ENCODE assay signal across 8 mouse cellular contexts in genomic region chr5:73256352-73257065, GRCm38 (mm10). TPM values are rescaled to one million over a fixed set of nuclear protein-coding genes. Genes with fewer than 3 reads are reported as not detected.
DNase-seq lines count a peak whose midpoint lies in the region; ATAC-seq and TF ChIP-seq lines count a peak whose summit lies in the region.

Gene Fryl, minus strand, starts transcription at chr5:73256619.

- H3K36me3 ChIP-seq in C2C12 (ENCODE audit: control insufficient read depth, insufficient read depth) (no peaks in the 10 kb centered on the region), myocyte (ENCODE audit: control insufficient read depth, insufficient read depth) (no peaks in the 10 kb centered on the region)
- peaks cover 7% of the 10 kb centered on the region for H3K36me3 ChIP-seq in erythroblast, embryonic 14.5 days (ENCODE audit: control insufficient read depth)
- H3K36me3 ChIP-seq in heart, embryonic 11.5 days (ENCODE audit: control insufficient read depth, insufficient read depth, low read length), result no peaks in the 10 kb centered on the region
- no peaks in the 10 kb centered on the region for H3K36me3 ChIP-seq in kidney, embryonic 16.5 days (ENCODE audit: insufficient read depth, low read length)
- H3K36me3 ChIP-seq in liver, adult 2 months (ENCODE audit: control insufficient read depth, insufficient read depth, low read length), result no peaks in the 10 kb centered on the region
- 0 out of 2 replicates have a peak, but pooled peaks cover 3% of the 10 kb centered on the region for H3K36me3 ChIP-seq in splenic B cell, adult 2 months (ENCODE audit: control insufficient read depth, insufficient read depth, low read length, poor library complexity, severe bottlenecking)

- WGBS in heart, embryonic 11.5 days (ENCODE audit: insufficient replicate concordance), result under 1% methylated on average over 43 of the region's 44 CpGs
- WGBS in kidney, embryonic 16.5 days, result under 1% methylated on average over 44 of the region's 44 CpGs
- WGBS in liver, adult 2 months, result under 1% methylated on average over 42 of the region's 44 CpGs

- H3K27ac ChIP-seq in heart, embryonic 11.5 days (ENCODE audit: low read depth, low read length), result peak within 1 kb of the TSS; percentile 96
- peak within 1 kb of the TSS; percentile 97 for H3K27ac ChIP-seq in kidney, embryonic 16.5 days (ENCODE audit: low read length)
- peak within 1 kb of the TSS; percentile 62 for H3K27ac ChIP-seq in liver, adult 2 months (replicated peaks; ENCODE audit: insufficient read depth, low read depth, low read length)

- peak within 1 kb of the TSS; percentile 65 for H3K4me3 ChIP-seq in C2C12 (ENCODE audit: insufficient read depth, poor library complexity, severe bottlenecking)
- H3K4me3 ChIP-seq in erythroblast, embryonic 14.5 days (replicated peaks), result peak within 1 kb of the TSS; percentile 98
- H3K4me3 ChIP-seq in heart, embryonic 11.5 days (ENCODE audit: low read depth, low read length), result peak within 1 kb of the TSS; percentile 97
- H3K4me3 ChIP-seq in kidney, embryonic 16.5 days (ENCODE audit: low read length), result peak within 1 kb of the TSS; percentile 93
- H3K4me3 ChIP-seq in liver, adult 2 months (ENCODE audit: insufficient read depth, low read depth, low read length), result peak within 1 kb of the TSS; percentile 84
- peak within 1 kb of the TSS; percentile 36 for H3K4me3 ChIP-seq in myocyte

- peak within 1 kb of the TSS; percentile 78 for H3ac ChIP-seq in C2C12 (ENCODE audit: control insufficient read depth, insufficient read length, low read depth)
- H3ac ChIP-seq in myocyte (ENCODE audit: control insufficient read depth, insufficient read length), result peak within 1 kb of the TSS; percentile 92

- H3K9me3 ChIP-seq in erythroblast, embryonic 14.5 days (ENCODE audit: control insufficient read depth, low read length), result no peaks in the 10 kb centered on the region
- H3K9me3 ChIP-seq in heart, embryonic 11.5 days (replicated peaks; ENCODE audit: control insufficient read depth, low read length), result no peaks in the 10 kb centered on the region
- H3K9me3 ChIP-seq in kidney, embryonic 16.5 days (ENCODE audit: low read length), result no peaks in the 10 kb centered on the region

- H3K4me1 ChIP-seq in erythroblast, embryonic 14.5 days (ENCODE audit: control insufficient read depth), result peaks cover 58% of the 10 kb centered on the region
- peaks cover 25% of the 10 kb centered on the region for H3K4me1 ChIP-seq in heart, embryonic 11.5 days (ENCODE audit: control insufficient read depth, insufficient read depth, low read length)
- H3K4me1 ChIP-seq in kidney, embryonic 16.5 days (ENCODE audit: insufficient read depth, low read length), result peaks cover 16% of the 10 kb centered on the region
- 0 out of 2 replicates have a peak, but pooled peaks cover 5% of the 10 kb centered on the region for H3K4me1 ChIP-seq in liver, adult 2 months (ENCODE audit: control insufficient read depth, insufficient read depth, low read length)

- H3K9ac ChIP-seq in heart, embryonic 11.5 days (ENCODE audit: low read depth, low read length), result peak within 1 kb of the TSS; percentile 94
- H3K9ac ChIP-seq in kidney, embryonic 16.5 days (replicated peaks; ENCODE audit: low read length), result peak within 1 kb of the TSS; percentile 91
- H3K9ac ChIP-seq in liver, adult 2 months (ENCODE audit: low read depth, low read length), result peak within 1 kb of the TSS; percentile 98

- H3K79me2 ChIP-seq in C2C12 (ENCODE audit: control insufficient read depth, insufficient read depth), result peaks cover 46% of the 10 kb centered on the region
- H3K79me2 ChIP-seq in liver, adult 2 months (ENCODE audit: control insufficient read depth, insufficient read depth, low read length), result peaks cover 7% of the 10 kb centered on the region; the same call in 1 of the 2 replicates
- H3K79me2 ChIP-seq in myocyte (ENCODE audit: control insufficient read depth, insufficient read depth), result peaks cover 40% of the 10 kb centered on the region

- H3K4me2 ChIP-seq in heart, embryonic 11.5 days, result peak within 1 kb of the TSS; percentile 83
- H3K4me2 ChIP-seq in kidney, embryonic 16.5 days (replicated peaks; ENCODE audit: low read depth, low read length), result peak within 1 kb of the TSS; percentile 71
- peak within 1 kb of the TSS; percentile 98 for H3K4me2 ChIP-seq in myocyte (ENCODE audit: low read depth)

- peak; percentile 100 for DNase-seq in brain, embryonic 14.5 days (ENCODE audit: low read depth)
- peak; percentile 96 for DNase-seq in liver, adult 2 months (ENCODE audit: extremely low read depth, low read depth, low spot score)
- peak; percentile 98 for DNase-seq in splenic B cell, adult 2 months (ENCODE audit: low read depth, low spot score)

- ATAC-seq in heart, embryonic 11.5 days (replicated peaks; ENCODE audit: insufficient number of reproducible peaks, low FRiP score, low TSS enrichment), result peak; percentile 98
- peak; percentile 99 for ATAC-seq in kidney, embryonic 16.5 days (ENCODE audit: low FRiP score, low TSS enrichment)

- H3K79me3 ChIP-seq in C2C12 (ENCODE audit: low read depth), result peaks cover 20% of the 10 kb centered on the region

- no peak for TF ChIP-seq CTCF in C2C12 (IDR thresholded peaks at IDR 0.05; ENCODE audit: control insufficient read depth, insufficient read depth, insufficient read length)
- no peak for TF ChIP-seq CTCF in brain, embryonic 14.5 days (IDR thresholded peaks at IDR 0.05; ENCODE audit: borderline replicate concordance, extremely low read depth, insufficient read depth, insufficient read length)
- no peak for TF ChIP-seq CTCF in liver, adult 2 months (IDR thresholded peaks at IDR 0.05; ENCODE audit: low read depth, low read length)

- H3K27me3 ChIP-seq in C2C12 (ENCODE audit: control insufficient read depth, insufficient read depth, insufficient read length) (no peaks in the 10 kb centered on the region), myocyte (ENCODE audit: control insufficient read depth, insufficient read depth, insufficient read length) (no peaks in the 10 kb centered on the region)
- no peaks in the 10 kb centered on the region for H3K27me3 ChIP-seq in erythroblast, embryonic 14.5 days (ENCODE audit: control insufficient read depth)
- no peaks in the 10 kb centered on the region for H3K27me3 ChIP-seq in heart, embryonic 11.5 days (ENCODE audit: control insufficient read depth, insufficient read depth, low read length)
- no peaks in the 10 kb centered on the region for H3K27me3 ChIP-seq in kidney, embryonic 16.5 days (ENCODE audit: insufficient read depth, low read length)
- no peaks in the 10 kb centered on the region for H3K27me3 ChIP-seq in liver, adult 2 months (ENCODE audit: control insufficient read depth, insufficient read depth, low read length)
- no peaks in the 10 kb centered on the region for H3K27me3 ChIP-seq in splenic B cell, adult 2 months (ENCODE audit: control insufficient read depth, insufficient read depth, low read length, poor library complexity, severe bottlenecking)

- TF ChIP-seq POLR2A in brain, embryonic 14.5 days (IDR thresholded peaks at IDR 0.05; ENCODE audit: borderline replicate concordance, extremely low read depth, insufficient read depth, insufficient read length, poor library complexity, severe bottlenecking), result peak; percentile 59; the same call in 1 of the 2 replicates
- no peak for TF ChIP-seq POLR2A in liver, adult 2 months (IDR thresholded peaks at IDR 0.05; ENCODE audit: extremely low read depth, insufficient read depth, low read length)
- peak; percentile 13 for TF ChIP-seq POLR2A in myocyte (IDR thresholded peaks at IDR 0.05; ENCODE audit: insufficient read length, low read depth)

TF ChIP-seq in C2C12, 6 proteins besides CTCF, POLR2A, EP300 and RAD21:
- no peak for TF ChIP-seq MYOD1 (IDR thresholded peaks at IDR 0.05; ENCODE audit: control insufficient read depth, insufficient read length, low read depth)
- peak; percentile 22 for TF ChIP-seq MAX (IDR thresholded peaks at IDR 0.05)
- no peak for TF ChIP-seq FOSL1 (IDR thresholded peaks at IDR 0.05; ENCODE audit: insufficient read depth, low read length, poor library complexity, severe bottlenecking)
TF ChIP-seq in C2C12: peak in this region for 1.

TF ChIP-seq in myocyte, 11 proteins besides CTCF, POLR2A, EP300 and RAD21:
- TF ChIP-seq CEBPB (IDR thresholded peaks at IDR 0.05; ENCODE audit: insufficient read depth, poor library complexity, severe bottlenecking), result no peak
- no peak for TF ChIP-seq E2F4 (IDR thresholded peaks at IDR 0.05; ENCODE audit: insufficient read depth)
- no peak for TF ChIP-seq MYOD1 (IDR thresholded peaks at IDR 0.05; ENCODE audit: control insufficient read depth in 1 of 3, insufficient read length in 2 of 3, low read depth in 2 of 3)
- no peak for TF ChIP-seq POLR2AphosphoS2 (IDR thresholded peaks at IDR 0.05; ENCODE audit: insufficient read length, low read depth)
- no peak for TF ChIP-seq TCF3 (IDR thresholded peaks at IDR 0.05; ENCODE audit: insufficient read length, low read depth)
- no peak for TF ChIP-seq REST (IDR thresholded peaks at IDR 0.05; ENCODE audit: insufficient read depth, insufficient read length)
- no peak for TF ChIP-seq MAX (IDR thresholded peaks at IDR 0.05; ENCODE audit: low read depth)
- TF ChIP-seq TCF12 (IDR thresholded peaks at IDR 0.05; ENCODE audit: insufficient read depth, poor library complexity, severe bottlenecking), result no peak
- no peak for TF ChIP-seq USF1 (IDR thresholded peaks at IDR 0.05; ENCODE audit: low read depth)
- TF ChIP-seq MYOG (IDR thresholded peaks at IDR 0.05; ENCODE audit: control insufficient read depth in 1 of 3, insufficient read depth in 1 of 3, insufficient read length in 2 of 3, low read depth in 2 of 3), result no peak
TF ChIP-seq in myocyte: peak in this region for 0.

RNA-seq across cellular contexts. Expression of gene Fryl, which starts in this region (rescaled TPM):
- polyA plus RNA-seq in C2C12 (2012; fragmentation: generic; extraction: Trizol), result 13.2 TPM
- polyA plus RNA-seq in brain, embryonic 14.5 days (2012; rRNA removed), result 43.1 and 69.8 TPM in 2 replicates
- 21.8 and 30.4 TPM in 2 replicates for polyA plus RNA-seq in erythroblast, embryonic 14.5 days (2012)
- 38.1 and 40.8 TPM in 2 replicates for polyA plus RNA-seq in heart, embryonic 11.5 days (2014; fragmentation: Nextera tagmentation; extraction: Ambion mirVana)
- 27.9 and 30.1 TPM in 2 replicates for polyA plus RNA-seq in kidney, embryonic 16.5 days (2015; fragmentation: Nextera tagmentation; extraction: Ambion mirVana)
- 18.7 and 23.4 TPM in 2 replicates for total RNA-seq in liver, adult 2 months (2014; rRNA removed)
- polyA plus RNA-seq in liver, adult 2 months (2012; rRNA removed), result 9.5 and 10.1 TPM in 2 replicates
- polyA plus RNA-seq in myocyte (2012; fragmentation: generic; extraction: Trizol), result 15.3 TPM

Comparison
In these comparisons a context has a peak if more than half of its experiments do, and no peak if none do; other contexts are left out.
1. Peak in every context shown above with its lines: DNase-seq, ATAC-seq, H3K4me3 ChIP-seq and H3K27ac ChIP-seq.
2. H3K4me3 ChIP-seq: peak in every context shown above with its lines; median percentile 98 in erythroblast, embryonic 14.5 days; 97 in heart, embryonic 11.5 days; 93 in kidney, embryonic 16.5 days; 84 in liver, adult 2 months; 65 in C2C12; 36 in myocyte.